Mouse (Mus musculus) CH12.LX (cell line): ENCODE data around the gene Creld2. TPM values are rescaled to one million over a fixed set of nuclear protein-coding genes. Genes with fewer than 3 reads are reported as not detected.

Experiments
- DNase-seq: peaks from one replicate; pipeline ENCODE4 v3.0.0-alpha.2; 2013; ENCODE audit errors: extremely low read depth
- H3K27ac ChIP-seq: 2 replicates; pipeline ENCODE4 v1.5.1; 2012; ENCODE audit warnings: low read depth, mild to moderate bottlenecking, control low read depth, moderate library complexity; ENCODE audit not compliant: insufficient read depth
- H3K27me3 ChIP-seq: replicated peaks from 2 replicates; pipeline ENCODE3; 2012; ENCODE audit warnings: inconsistent platforms
- H3K36me3 ChIP-seq, 2 experiments: replicated peaks in 1 of 2; 2 replicates each; pipeline versions ENCODE3 to v1.6.1; 2012; ENCODE audit warnings: inconsistent platforms in 1 of 2, low read length in 1 of 2, mild to moderate bottlenecking in 1 of 2, mixed read lengths in 1 of 2, moderate library complexity in 1 of 2; ENCODE audit not compliant: control insufficient read depth in 1 of 2, insufficient read depth in 1 of 2
- H3K4me1 ChIP-seq, 2 experiments: 2 replicates each; pipeline ENCODE4 v1.6.1; 2012; ENCODE audit warnings: inconsistent platforms in 1 of 2, moderate library complexity in 1 of 2; ENCODE audit not compliant: insufficient read depth in 2 of 2, control insufficient read depth in 1 of 2
- H3K4me2 ChIP-seq: 2 replicates; pipeline ENCODE4 v1.6.1; 2012; ENCODE audit warnings: low read depth, mild to moderate bottlenecking, control low read depth; ENCODE audit not compliant: poor library complexity, insufficient read depth, severe bottlenecking
- H3K4me3 ChIP-seq, 3 experiments: fragments of 150-350 bp in 1 of 3; sonication (generic) in 1 of 3; replicated peaks in 1 of 3; 2 replicates each; pipeline versions ENCODE3 to v1.5.1; 2011 to 2012; ENCODE audit warnings: low read depth in 2 of 3, low read length in 2 of 3, mild to moderate bottlenecking in 2 of 3, moderate library complexity in 2 of 3, control low read depth in 1 of 3, improper control_type of control experiment in 1 of 3, inconsistent platforms in 1 of 3, mixed read lengths in 1 of 3; ENCODE audit not compliant: poor library complexity in 1 of 3
- H3K79me2 ChIP-seq: replicated peaks from 2 replicates; pipeline ENCODE4 v1.6.1; 2012; ENCODE audit warnings: mild to moderate bottlenecking, moderate library complexity; ENCODE audit not compliant: control insufficient read depth, poor library complexity, insufficient read depth, severe bottlenecking; ENCODE audit errors: extremely low read depth
- H3K9ac ChIP-seq: 2 replicates; pipeline ENCODE4 v1.6.1; 2012; ENCODE audit warnings: low read depth, mild to moderate bottlenecking, control low read depth, moderate library complexity; ENCODE audit not compliant: insufficient read depth
- H3K9me3 ChIP-seq: replicated peaks from 2 replicates; pipeline ENCODE3; 2012; ENCODE audit warnings: low read length, inconsistent platforms, mixed read lengths
- BHLHE40 ChIP-seq: IDR thresholded peaks from 2 replicates; pipeline ENCODE4 v1.6.1; 2011; ENCODE audit warnings: mild to moderate bottlenecking, low read depth, low read length, improper control_type of control experiment
- CTCF ChIP-seq, 2 experiments: IDR thresholded peaks in 1 of 2; conservative IDR thresholded peaks in 1 of 2; 2 replicates each; pipeline ENCODE4 v1.5.1; 2011 to 2012; ENCODE audit warnings: low read depth in 2 of 2, low read length in 2 of 2, improper control_type of control experiment in 1 of 2, inconsistent platforms in 1 of 2, mild to moderate bottlenecking in 1 of 2, moderate library complexity in 1 of 2
- E2F4 ChIP-seq: IDR thresholded peaks from 2 replicates; pipeline ENCODE4 v1.6.1; 2011; ENCODE audit warnings: low read depth, low read length, improper control_type of control experiment; ENCODE audit not compliant: insufficient replicate concordance
- ELF1 ChIP-seq: IDR thresholded peaks from 2 replicates; pipeline ENCODE4 v1.6.1; 2014; ENCODE audit warnings: low read depth, mild to moderate bottlenecking, inconsistent platforms, low read length, improper control_type of control experiment
- GABPA ChIP-seq: IDR thresholded peaks from 2 replicates; pipeline ENCODE4 v1.6.1; 2012; ENCODE audit warnings: low read depth, low read length, improper control_type of control experiment, inconsistent platforms; ENCODE audit not compliant: insufficient replicate concordance
- HCFC1 ChIP-seq: IDR thresholded peaks from 2 replicates; pipeline ENCODE4 v1.6.1; 2012; ENCODE audit warnings: low read depth, mild to moderate bottlenecking, inconsistent platforms, low read length, improper control_type of control experiment
- IRF4 ChIP-seq: IDR thresholded peaks from 2 replicates; pipeline ENCODE4 v1.6.1; 2014; ENCODE audit warnings: low read depth, mild to moderate bottlenecking, inconsistent platforms, low read length, improper control_type of control experiment
- JUN ChIP-seq: IDR thresholded peaks from 2 replicates; pipeline ENCODE4 v1.6.1; 2011; ENCODE audit warnings: low read depth, mild to moderate bottlenecking, low read length, improper control_type of control experiment, moderate library complexity; ENCODE audit not compliant: insufficient read depth
- JUND ChIP-seq: conservative IDR thresholded peaks from 2 replicates; pipeline ENCODE4 v1.6.1; 2011; ENCODE audit warnings: low read depth, low read length, improper control_type of control experiment
- MAX ChIP-seq: IDR thresholded peaks from 2 replicates; pipeline ENCODE4 v1.6.1; 2011; ENCODE audit warnings: low read length, improper control_type of control experiment
- MEF2A ChIP-seq: IDR thresholded peaks from 2 replicates; pipeline ENCODE4 v1.6.1; 2014; ENCODE audit warnings: low read depth, mild to moderate bottlenecking, inconsistent platforms, low read length, improper control_type of control experiment, borderline replicate concordance
- MXI1 ChIP-seq: IDR thresholded peaks from 2 replicates; pipeline ENCODE4 v1.6.1; 2011; ENCODE audit warnings: mild to moderate bottlenecking, low read depth, low read length, improper control_type of control experiment
- MYC ChIP-seq: IDR thresholded peaks from 2 replicates; pipeline ENCODE4 v1.6.1; 2011; ENCODE audit warnings: low read depth, mild to moderate bottlenecking, improper control_type of control experiment, low read length
- NELFE ChIP-seq: IDR thresholded peaks from 2 replicates; pipeline ENCODE4 v1.6.1; 2011; ENCODE audit warnings: low read depth, low read length, improper control_type of control experiment
- NRF1 ChIP-seq: IDR thresholded peaks from 2 replicates; pipeline ENCODE4 v1.6.1; 2014; ENCODE audit warnings: low read depth, mild to moderate bottlenecking, inconsistent platforms, low read length, improper control_type of control experiment, moderate library complexity
- POLR2AphosphoS2 ChIP-seq: IDR thresholded peaks from 2 replicates; pipeline ENCODE4 v1.6.1; 2011; ENCODE audit warnings: low read depth, low read length, improper control_type of control experiment
- RAD21 ChIP-seq: IDR thresholded peaks from 2 replicates; pipeline ENCODE4 v1.6.1; 2011; ENCODE audit warnings: low read depth, mild to moderate bottlenecking, low read length, improper control_type of control experiment, moderate library complexity
- RCOR1 ChIP-seq: conservative IDR thresholded peaks from 2 replicates; pipeline ENCODE4 v1.6.1; 2012; ENCODE audit warnings: low read depth, mild to moderate bottlenecking, inconsistent platforms, low read length, improper control_type of control experiment
- SIN3A ChIP-seq: IDR thresholded peaks from 2 replicates; pipeline ENCODE4 v1.6.1; 2012; ENCODE audit warnings: low read length, improper control_type of control experiment, inconsistent platforms
- SMC3 ChIP-seq: IDR thresholded peaks from 2 replicates; pipeline ENCODE4 v1.6.1; 2011; ENCODE audit warnings: low read depth, low read length, improper control_type of control experiment
- TCF12 ChIP-seq: IDR thresholded peaks from 2 replicates; pipeline ENCODE4 v1.6.1; 2014; ENCODE audit warnings: low read depth, mild to moderate bottlenecking, inconsistent platforms, low read length, improper control_type of control experiment
- UBTF ChIP-seq: IDR thresholded peaks from 2 replicates; pipeline ENCODE4 v1.6.1; 2012; ENCODE audit warnings: low read depth, mild to moderate bottlenecking, inconsistent platforms, low read length, improper control_type of control experiment, moderate library complexity
- USF1 ChIP-seq: IDR thresholded peaks from 2 replicates; pipeline ENCODE4 v1.6.1; 2014; ENCODE audit warnings: low read depth, mild to moderate bottlenecking, inconsistent platforms, low read length, improper control_type of control experiment
- USF2 ChIP-seq: conservative IDR thresholded peaks from 2 replicates; pipeline ENCODE4 v1.6.1; 2011; ENCODE audit warnings: low read depth, low read length, improper control_type of control experiment
- ZMIZ1 ChIP-seq: IDR thresholded peaks from 2 replicates; pipeline ENCODE4 v1.6.1; 2012; ENCODE audit warnings: low read depth, mild to moderate bottlenecking, inconsistent platforms, low read length, improper control_type of control experiment
- ZNF384 ChIP-seq: IDR thresholded peaks from 2 replicates; pipeline ENCODE4 v1.6.1; 2012; ENCODE audit warnings: low read depth, low read length, improper control_type of control experiment, inconsistent platforms
- dilution Hi-C: fragments of 300-500 bp; cut with MboI; formaldehyde crosslinking; loops from 2 replicates; pipeline ENCODE4 v1.14.3; 2020; ENCODE audit warnings: low sequenced_read_pairs; ENCODE audit not compliant: extremely low pct_unique_long_range_greater_than_20kb, extremely low pct_ligation_motif_present
- in situ Hi-C: fragments of 300-500 bp; cut with MboI; formaldehyde crosslinking; loops from 3 replicates; pipeline ENCODE4 v1.14.3; 2019; ENCODE audit warnings: low sequenced_read_pairs, low pct_ligation_motif_present, low pct_unique_long_range_greater_than_20kb, mixed read lengths
- polyA plus RNA-seq: library from polyadenylated mRNA; unstranded; fragments of >175 nt; gene quantifications from 2 replicates; pipeline ENCODE4 v1.2.1, GENCODE M21; 2012; ENCODE audit warnings: low read depth; ENCODE audit not compliant: insufficient read length
- total RNA-seq, 2 experiments: library from RNA; depleted of rRNA; stranded (reverse); fragments of 300-350 nt in 1 of 2; fragments of >200 nt in 1 of 2; gene quantifications; 2 replicates each; pipeline ENCODE4 v1.2.3; 2012 to 2014

Gene Creld2
- total and polyA plus RNA-seq, 3 experiments, result 63.6 to 93.8 (median 85.0) TPM

- no peak for TF ChIP-seq POLR2AphosphoS2
- TF ChIP-seq BHLHE40, result no peak
- TF ChIP-seq NELFE, result no peak
- TF ChIP-seq ZNF384, result no peak
- no peak for TF ChIP-seq USF1
- no peak for TF ChIP-seq JUN
- no peak for TF ChIP-seq HCFC1
- TF ChIP-seq CTCF (conservative IDR thresholded peaks at IDR 0.05 in 1 of 2, IDR thresholded peaks at IDR 0.05 in 1 of 2; ENCODE audit: low read depth in 2 of 2, low read length in 2 of 2), result no peak
- no peak for TF ChIP-seq UBTF
- no peak for TF ChIP-seq E2F4
- no peak for TF ChIP-seq JUND
- no peak for TF ChIP-seq ZMIZ1
- no peak for TF ChIP-seq MAX
- no peak for TF ChIP-seq IRF4
- no peak for TF ChIP-seq TCF12
- no peak for TF ChIP-seq USF2
- TF ChIP-seq GABPA, result no peak
- TF ChIP-seq ELF1, result no peak
- TF ChIP-seq MYC, result no peak
- no peak for TF ChIP-seq RCOR1
- dilution Hi-C loops (no loop called here), in situ Hi-C loops (no loop called here)
- H3K4me3 ChIP-seq, result no peak overlapping the region
- no peak overlapping the region for H3K4me2 ChIP-seq
- no peak overlapping the region for H3K27ac ChIP-seq
- no peaks in the 10 kb centered on the region for H3K79me2 ChIP-seq
- peaks cover 13 to 20% of the 10 kb centered on the region in 2 experiments for H3K36me3 ChIP-seq
- H3K27me3 ChIP-seq, result no peaks in the 10 kb centered on the region
- H3K4me1 ChIP-seq, result peaks cover 0 to 10% of the 10 kb centered on the region in 2 experiments; a peak in 2 of 4 replicates
- H3K9ac ChIP-seq, result no peak overlapping the region
- no peaks in the 10 kb centered on the region for H3K9me3 ChIP-seq
- DNase-seq, result no peak
These were observed 19.5 kb upstream of the Creld2 start for GRCm38 (mm10) chr15:88799950-88800371.

- DNase-seq, result no peak
- H3K9ac ChIP-seq, result no peak overlapping the region
- H3K9me3 ChIP-seq, result no peaks in the 10 kb centered on the region
- peaks cover 22 to 30% of the 10 kb centered on the region in 2 experiments for H3K36me3 ChIP-seq
- in situ Hi-C loops (no loop called here), dilution Hi-C loops (no loop called here)
- peaks cover 0 to 10% of the 10 kb centered on the region in 2 experiments; a peak in 2 of 4 replicates for H3K4me1 ChIP-seq
- no peaks in the 10 kb centered on the region for H3K79me2 ChIP-seq
- TF ChIP-seq SIN3A, result no peak
- no peak for TF ChIP-seq E2F4
- no peak for TF ChIP-seq MAX
- TF ChIP-seq RCOR1, result no peak
- TF ChIP-seq NRF1, result no peak
- no peak for TF ChIP-seq SMC3
- no peak for TF ChIP-seq ZMIZ1
- no peak for TF ChIP-seq RAD21
- TF ChIP-seq MYC, result no peak
- TF ChIP-seq MEF2A, result no peak
- no peak for TF ChIP-seq MXI1
- no peaks in the 10 kb centered on the region for H3K27me3 ChIP-seq
- no peak overlapping the region for H3K27ac ChIP-seq
- H3K4me3 ChIP-seq, result no peak overlapping the region
- H3K4me2 ChIP-seq, result no peak overlapping the region
These were observed 18.5 kb upstream of the Creld2 start for GRCm38 (mm10) chr15:88800921-88801354.
